Mouse (Mus musculus): ENCODE measurements at regions not wholly inside any gene's neighbourhood (a gene's known extent, or its start where the extent isn't known, plus 50 kb on each side); places are given as distances from the start of the nearest gene placed in this dataset.

- no peak for DNase-seq
Observed at GRCm38 (mm10) chr5:134848981-134849380, 57.6 kb downstream of the Tmem270 start.

GRCm38 (mm10) chr5:134848571-134848970 lies 58.0 kb downstream of the Tmem270 start:
- no peak for DNase-seq

- DNase-seq: no peak
Observed at GRCm38 (mm10) chr5:134845416-134845815, 61.1 kb downstream of the Tmem270 start.

GRCm38 (mm10) chr5:134844216-134844615 lies 62.3 kb downstream of the Tmem270 start:
- DNase-seq: peak; percentile 85

GRCm38 (mm10) chr5:134841205-134841980 lies 65.1 kb downstream of the Tmem270 start:
- peak; percentile 64 for DNase-seq

GRCm38 (mm10) chr5:134836489-134836888 lies 70.0 kb downstream of the Tmem270 start:
- no peak for DNase-seq

GRCm38 (mm10) chr5:134832896-134833295 lies 73.6 kb downstream of the Tmem270 start:
- DNase-seq: peak; percentile 86

- DNase-seq: peak; percentile 21
Observed at GRCm38 (mm10) chr5:134817671-134818070, 70.5 kb upstream of the Eln start.

- peak; percentile 75 for DNase-seq
Observed at GRCm38 (mm10) chr5:134809121-134809520, 62.0 kb upstream of the Eln start.

GRCm38 (mm10) chr5:134804291-134805049 lies 57.3 kb upstream of the Eln start:
- DNase-seq: peak; percentile 70

GRCm38 (mm10) chr5:134802161-134802719 lies 55.1 kb upstream of the Eln start:
- DNase-seq: no peak

- peak; percentile 66 for DNase-seq
Observed at GRCm38 (mm10) chr5:134800481-134800880, 53.4 kb upstream of the Eln start.

- DNase-seq: no peak
Observed at GRCm38 (mm10) chr5:134799911-134800310, 52.8 kb upstream of the Eln start.

GRCm38 (mm10) chr5:134797688-134798094 lies 50.6 kb upstream of the Eln start:
- DNase-seq: peak; percentile 88
